Mouse (Mus musculus): ENCODE data around the gene Fam180a. TPM values are rescaled to one million over a fixed set of nuclear protein-coding genes. Genes with fewer than 3 reads are reported as not detected.

The Fam180a gene
- polyA plus RNA-seq, 1 experiment from 2014 or later, result 0.16 TPM

DNA sequence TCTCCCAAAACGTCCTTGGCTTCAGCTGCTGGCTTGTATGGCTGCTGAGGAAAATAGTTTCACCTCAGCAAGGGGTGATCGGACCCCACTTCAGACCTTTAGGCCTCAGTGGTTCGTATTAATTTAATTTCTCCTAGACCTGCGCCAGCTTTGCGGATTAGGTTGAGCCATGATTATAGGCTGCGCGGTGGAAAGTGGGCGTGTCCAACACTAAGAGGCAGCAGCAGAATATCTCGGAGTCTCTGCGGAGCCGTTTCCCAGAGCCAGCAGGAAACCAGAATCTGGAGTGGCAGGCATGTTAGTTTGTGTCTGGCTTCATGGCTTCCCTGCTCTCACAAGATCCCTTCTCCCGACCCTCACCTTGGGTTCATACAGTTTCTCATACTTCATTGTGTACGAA is 56.3 kb downstream of the Fam180a start:
- no peak for ATAC-seq (replicated peaks; ENCODE audit: insufficient number of reproducible peaks, low FRiP score, low TSS enrichment)
- H3K9me3 ChIP-seq (replicated peaks; ENCODE audit: control insufficient read depth, low read length), result no peaks in the 10 kb centered on the region
- no peaks in the 10 kb centered on the region for H3K27me3 ChIP-seq (ENCODE audit: control insufficient read depth, insufficient read depth, low read length)
- H3K4me3 ChIP-seq (ENCODE audit: low read depth, low read length), result no peak overlapping the region
- no peak overlapping the region for H3K27ac ChIP-seq (ENCODE audit: low read depth, low read length)
- no peak overlapping the region for H3K9ac ChIP-seq (ENCODE audit: low read depth, low read length)
- no peaks in the 10 kb centered on the region for H3K4me1 ChIP-seq (ENCODE audit: control insufficient read depth, insufficient read depth, low read length)
- H3K4me2 ChIP-seq, result no peak overlapping the region
- H3K36me3 ChIP-seq (ENCODE audit: control insufficient read depth, insufficient read depth, low read length), result no peaks in the 10 kb centered on the region
- WGBS (ENCODE audit: insufficient replicate concordance), result 66% methylated on average over 13 of the region's 13 CpGs

DNA sequence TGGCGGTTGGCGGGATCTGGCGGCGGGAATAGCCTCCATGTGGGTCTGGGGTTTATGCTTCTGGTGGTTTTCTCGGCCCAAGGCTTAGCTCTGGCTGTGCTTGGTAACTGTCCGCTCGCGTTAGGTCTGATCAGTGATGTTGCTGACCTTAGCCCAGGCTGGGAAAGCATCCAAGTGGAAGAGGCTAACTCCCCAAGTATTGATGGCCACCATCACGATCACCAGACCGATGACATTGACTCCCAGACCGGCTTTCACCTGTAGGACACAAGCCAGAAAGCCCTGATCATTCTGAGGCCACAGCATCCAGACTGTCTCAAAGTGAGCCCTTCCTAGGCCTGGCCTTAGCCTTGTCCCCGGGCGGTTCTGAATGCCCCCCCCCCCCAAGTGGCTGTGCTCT is 57.2 kb downstream of the Fam180a start:
- 90% methylated on average over 13 of the region's 13 CpGs for WGBS (ENCODE audit: insufficient replicate concordance)
- no peak overlapping the region for H3K4me2 ChIP-seq
- no peak for ATAC-seq (replicated peaks; ENCODE audit: insufficient number of reproducible peaks, low FRiP score, low TSS enrichment)
- no peak overlapping the region for H3K9ac ChIP-seq (ENCODE audit: low read depth, low read length)
- H3K27me3 ChIP-seq (ENCODE audit: control insufficient read depth, insufficient read depth, low read length), result no peaks in the 10 kb centered on the region
- H3K9me3 ChIP-seq (replicated peaks; ENCODE audit: control insufficient read depth, low read length), result no peaks in the 10 kb centered on the region
- H3K4me3 ChIP-seq (ENCODE audit: low read depth, low read length), result no peak overlapping the region
- no peak overlapping the region for H3K27ac ChIP-seq (ENCODE audit: low read depth, low read length)
- no peaks in the 10 kb centered on the region for H3K4me1 ChIP-seq (ENCODE audit: control insufficient read depth, insufficient read depth, low read length)
- H3K36me3 ChIP-seq (ENCODE audit: control insufficient read depth, insufficient read depth, low read length), result no peaks in the 10 kb centered on the region; the same call in 1 of the 2 replicates

DNA sequence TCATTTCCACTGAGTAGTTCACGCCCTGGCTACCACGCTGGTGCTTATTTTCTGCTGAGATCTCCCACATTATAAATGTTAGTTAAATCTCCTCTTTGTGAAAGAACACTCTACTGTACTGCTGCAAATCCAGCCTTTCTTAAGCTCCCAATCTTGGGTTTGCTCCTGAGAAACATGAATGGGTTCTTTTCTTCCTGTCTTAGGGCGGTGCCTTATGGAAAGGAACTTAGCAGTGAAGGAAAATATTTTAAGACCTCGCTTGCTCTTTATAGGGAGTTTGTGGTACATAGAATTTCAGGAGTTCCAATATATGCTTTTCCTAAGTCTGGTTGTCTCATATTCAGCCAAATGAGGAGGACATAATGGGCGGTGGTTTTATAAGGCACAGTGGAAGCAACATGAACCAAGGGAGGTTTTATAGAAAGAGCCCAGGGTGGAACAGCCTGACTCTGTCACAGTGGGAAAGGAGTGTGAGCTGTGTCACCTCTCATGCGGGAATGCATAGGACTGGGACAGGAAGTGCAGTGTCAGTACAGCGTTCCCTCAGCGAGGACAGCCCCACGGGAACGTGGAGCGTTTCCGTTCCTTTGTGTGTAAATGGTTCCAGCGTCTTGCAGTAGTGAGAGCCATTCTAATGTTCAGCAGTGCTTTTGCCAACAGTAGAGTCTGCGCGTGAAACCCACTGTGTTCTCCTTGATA is 60.2 kb downstream of the Fam180a start:
- Histone ChIP-seq H3K4me1 (ENCODE audit: control insufficient read depth, insufficient read depth, low read length) (0 out of 2 replicates have a peak, but pooled peaks cover under 1% of the 10 kb centered on the region), H3K9ac (ENCODE audit: low read depth, low read length) (no peak overlapping the region), H3K4me2 (no peak overlapping the region), H3K9me3 (replicated peaks; ENCODE audit: control insufficient read depth, low read length) (no peaks in the 10 kb centered on the region), H3K4me3 (ENCODE audit: low read depth, low read length) (no peak overlapping the region), H3K27me3 (ENCODE audit: control insufficient read depth, insufficient read depth, low read length) (no peaks in the 10 kb centered on the region), H3K36me3 (ENCODE audit: control insufficient read depth, insufficient read depth, low read length) (peaks cover 11% of the 10 kb centered on the region), H3K27ac (ENCODE audit: low read depth, low read length) (no peak overlapping the region)
- no peak for ATAC-seq (replicated peaks; ENCODE audit: insufficient number of reproducible peaks, low FRiP score, low TSS enrichment)
- 75% methylated on average over 15 of the region's 15 CpGs for WGBS (ENCODE audit: insufficient replicate concordance)

Other genes with a start within 250 kb of the Fam180a start
- gene Cnot4, start 192.4 kb downstream of the Fam180a start, polyA plus RNA-seq (2014; fragmentation: Nextera tagmentation; extraction: Ambion mirVana), result 23.9 and 25.5 TPM in 2 replicates
- 32.8 and 43.1 TPM in 2 replicates for gene Nup205, start 148.7 kb downstream of the Fam180a start, polyA plus RNA-seq (2014; fragmentation: Nextera tagmentation; extraction: Ambion mirVana)
- 2.4 and 2.7 TPM in 2 replicates for gene Slc13a4, start 18.0 kb downstream of the Fam180a start, polyA plus RNA-seq (2014; fragmentation: Nextera tagmentation; extraction: Ambion mirVana)
- gene Mtpn, start 213.7 kb upstream of the Fam180a start, polyA plus RNA-seq (2014; fragmentation: Nextera tagmentation; extraction: Ambion mirVana), result 93.1 and 118 TPM in 2 replicates

All from heart, embryonic 11.5 days (tissue).